Mouse (Mus musculus): ENCODE measurements at regions not wholly inside any gene's neighbourhood (a gene's known extent, or its start where the extent isn't known, plus 50 kb on each side); places are given as distances from the start of the nearest gene placed in this dataset.

DNA sequence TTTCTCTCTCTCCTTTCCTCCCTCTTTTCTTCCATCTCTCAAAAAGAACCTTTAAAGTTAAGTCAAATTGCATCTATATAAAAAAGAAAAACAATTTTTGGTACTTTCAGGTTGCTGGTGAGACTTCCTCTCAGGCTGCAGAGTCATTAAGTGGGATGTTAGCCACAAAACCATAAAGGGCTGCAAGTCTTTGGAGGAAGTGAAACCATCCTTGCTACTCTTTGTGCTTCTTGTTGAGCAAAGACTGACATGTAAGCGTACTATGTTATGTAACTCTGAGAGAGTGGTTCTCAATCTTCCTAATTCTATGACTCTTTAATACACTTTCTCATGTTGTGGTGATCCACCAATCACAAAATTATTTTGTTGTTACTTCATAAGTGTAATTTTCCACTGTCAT lies 267.5 kb downstream of the Nr2f2 start:
- no peak for TF ChIP-seq CTCF (IDR thresholded peaks at IDR 0.05; ENCODE audit: control insufficient read depth, insufficient read depth, insufficient replicate concordance, low read depth, low read length)
- TF ChIP-seq POLR2A (IDR thresholded peaks at IDR 0.05; ENCODE audit: control insufficient read depth, low read depth, low read length), result no peak
